Mouse (Mus musculus) lung, postnatal 0 days (tissue): Measurements from ENCODE around the gene Tfip11.

Experiments
- CTCF ChIP-seq: IDR thresholded peaks from 2 replicates; pipeline ENCODE4 v1.5.1; 2016; ENCODE audit warnings: antibody characterized with exemption, mild to moderate bottlenecking
- EP300 ChIP-seq: IDR thresholded peaks from 2 replicates; pipeline ENCODE4 v1.6.1; 2016; ENCODE audit warnings: antibody characterized with exemption, mild to moderate bottlenecking, control low read depth

DNA sequence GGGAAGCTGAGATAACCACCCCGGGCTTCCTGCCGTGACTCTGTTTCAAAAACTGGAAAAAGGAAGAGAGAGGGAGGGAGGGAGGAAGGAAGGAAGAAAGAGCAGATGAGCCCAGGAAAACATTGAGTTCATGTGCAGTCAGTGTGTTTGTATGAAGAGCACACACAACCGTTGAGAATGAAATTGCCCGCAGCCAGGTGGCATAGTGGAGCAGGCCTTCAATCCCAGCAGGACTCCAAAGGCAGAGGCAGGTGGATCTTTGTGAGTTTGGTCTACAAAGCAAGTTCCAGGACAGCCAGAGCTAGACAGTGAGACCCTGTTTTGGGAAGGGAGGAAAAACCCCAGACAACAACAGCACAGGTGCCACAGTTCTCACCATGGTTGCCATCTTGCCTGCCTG is 41.2 kb downstream of the Tfip11 start:
- TF ChIP-seq CTCF: 0 out of 2 replicates have a peak, but pooled peaks have one; percentile 8
- no peak for TF ChIP-seq EP300
